Mouse (Mus musculus) heart, adult 2 months (tissue): ENCODE data around the gene Tex36. TPM values are rescaled to one million over a fixed set of nuclear protein-coding genes. Genes with fewer than 3 reads are reported as not detected.

Source experiments
- DNase-seq, 2 experiments: peaks; one replicate each; pipeline ENCODE4 v3.0.0; 2021
- H3K27ac ChIP-seq: fragments of 200-600 bp; 2 replicates; pipeline ENCODE4 v1.8.1; 2022
- H3K27me3 ChIP-seq: fragments of 200-500 bp; 2 replicates; pipeline ENCODE4 v1.6.1; 2012; ENCODE audit warnings: mild to moderate bottlenecking, low read length, inconsistent platforms, mixed read lengths; ENCODE audit not compliant: control insufficient read depth, insufficient read depth
- H3K36me3 ChIP-seq: fragments of 200-500 bp; 2 replicates; pipeline ENCODE4 v1.6.1; 2012; ENCODE audit warnings: low read length, inconsistent platforms; ENCODE audit not compliant: control insufficient read depth, insufficient read depth
- H3K4me1 ChIP-seq: fragments of 200-500 bp; 2 replicates; pipeline ENCODE4 v1.6.1; 2011; ENCODE audit warnings: low read length; ENCODE audit not compliant: control insufficient read depth, insufficient read depth
- H3K4me3 ChIP-seq: fragments of 200-600 bp; 2 replicates; pipeline ENCODE4 v1.8.1; 2022
- H3K79me2 ChIP-seq: fragments of 200-500 bp; replicated peaks from 2 replicates; pipeline ENCODE4 v1.6.1; 2012; ENCODE audit warnings: mild to moderate bottlenecking, inconsistent platforms, low read length, moderate library complexity, mixed read lengths; ENCODE audit not compliant: control insufficient read depth, insufficient read depth
- H3K9ac ChIP-seq: fragments of 200-500 bp; 2 replicates; pipeline ENCODE4 v1.6.1; 2012; ENCODE audit warnings: low read depth, mild to moderate bottlenecking, control low read depth, inconsistent platforms, low read length, mixed read lengths
- CTCF ChIP-seq: fragments of 200-600 bp; IDR thresholded peaks from 2 replicates; pipeline ENCODE4 v1.8.1; 2022; ENCODE audit warnings: antibody characterized with exemption, mild to moderate bottlenecking, moderate library complexity
- EP300 ChIP-seq: fragments of 200-500 bp; IDR thresholded peaks from 2 replicates; pipeline ENCODE4 v1.6.1; 2011; ENCODE audit warnings: low read depth, low read length, control low read depth; ENCODE audit not compliant: insufficient read depth
- POLR2A ChIP-seq: fragments of 200-500 bp; IDR thresholded peaks from 2 replicates; pipeline ENCODE4 v1.6.1; 2011; ENCODE audit warnings: mild to moderate bottlenecking, low read depth, low read length, control low read depth; ENCODE audit not compliant: insufficient read depth
- WGBS: fragments of 180-500 bp; shearing (Covaris S2); methylation state at CpG from one replicate; pipeline ENCODE4 v1.1.7; 2018; 5-methylcytosine and 5-hydroxymethylcytosine counted together
- intact Hi-C: fragments of 180-260 bp; cut with DNase I; formaldehyde crosslinking; loops from one replicate; pipeline ENCODE4 v1.15.1; 2025
- long read RNA-seq: library from polyadenylated mRNA; stranded (forward); transcript quantifications from one replicate; pipeline ENCODE4 v2.0.0, GENCODE M21; 2021
- polyA plus RNA-seq: library from polyadenylated mRNA; depleted of rRNA; stranded (reverse); fragments of >200 nt; gene quantifications from 2 replicates; pipeline ENCODE4 v1.2.3, GENCODE M21; 2012; rRNA removed
- total RNA-seq, 2 experiments: library from RNA; stranded (reverse); gene quantifications; 2 replicates each; pipeline ENCODE4 v1.2.3; 2021

The Tex36 gene
- not detected for total RNA-seq
- polyA plus RNA-seq: not detected in 2 replicates
- long read RNA-seq: 0 reads

DNA sequence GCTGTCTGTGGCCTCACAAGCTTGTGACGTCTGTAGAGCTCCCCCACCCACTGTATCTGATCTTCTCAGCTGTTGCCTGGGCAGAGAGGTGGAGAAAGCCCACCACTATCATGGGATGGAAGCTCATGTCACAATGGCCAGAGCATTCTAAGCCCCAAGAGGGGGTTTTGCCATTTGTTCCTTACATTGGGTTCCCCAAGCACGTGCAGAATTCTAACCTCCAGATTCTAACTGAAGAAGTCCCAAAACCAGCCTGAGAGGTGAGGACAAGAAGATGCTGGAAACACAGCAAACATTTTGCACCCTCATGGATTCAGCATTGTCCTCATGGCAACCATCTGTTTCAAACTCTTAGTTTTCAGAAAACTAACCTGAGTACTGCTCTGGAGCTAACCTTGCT lies at the start of gene Tex36:
Gene Tex36, minus strand, starts transcription at position 101 of the 400 bp plus-strand sequence.
- H3K27me3 ChIP-seq: no peaks in the 10 kb centered on the region
- no peaks in the 10 kb centered on the region for H3K36me3 ChIP-seq
- no peak within 1 kb of the TSS for H3K27ac ChIP-seq
- peaks cover 2% of the 10 kb centered on the region; the same call in 1 of the 2 replicates for H3K4me1 ChIP-seq
- no peak within 1 kb of the TSS for H3K4me3 ChIP-seq
- 54% methylated on average over 2 of the region's 2 CpGs for WGBS
- H3K79me2 ChIP-seq: no peaks in the 10 kb centered on the region
- TF ChIP-seq EP300 (no peak), CTCF (no peak), POLR2A (no peak)
- no peak for DNase-seq
- intact Hi-C loops: no loop called here
- no peak within 1 kb of the TSS for H3K9ac ChIP-seq

DNA sequence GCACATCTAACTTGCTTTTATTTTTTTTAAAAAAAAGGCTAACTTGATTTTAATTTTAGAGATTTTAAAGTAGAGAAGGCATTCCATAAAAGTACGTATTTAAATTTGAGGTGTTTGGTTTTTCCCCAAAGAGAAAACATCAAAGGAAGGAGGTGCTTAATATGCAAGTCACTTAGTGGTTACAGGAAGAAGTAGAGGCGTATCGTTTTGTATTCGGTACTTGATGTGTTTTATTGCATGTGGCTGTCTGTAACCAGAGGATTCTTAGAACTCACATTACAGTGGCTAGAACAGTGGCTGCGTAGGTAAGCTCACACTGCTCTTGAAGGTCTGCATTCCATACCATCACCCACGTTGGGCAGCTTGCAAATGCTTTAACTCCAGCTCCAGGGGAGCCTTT lies 43.8 kb upstream of the Tex36 start:
- 91% methylated on average over 6 of the region's 6 CpGs for WGBS
- Histone ChIP-seq H3K9ac (no peak overlapping the region), H3K4me1 (no peaks in the 10 kb centered on the region), H3K79me2 (no peaks in the 10 kb centered on the region), H3K4me3 (no peak overlapping the region), H3K27me3 (no peaks in the 10 kb centered on the region), H3K27ac (no peak overlapping the region), H3K36me3 (no peaks in the 10 kb centered on the region; the same call in 1 of the 2 replicates)
- intact Hi-C loops: no loop called here
- DNase-seq: no peak
- TF ChIP-seq CTCF (no peak), EP300 (no peak), POLR2A (no peak)

DNA sequence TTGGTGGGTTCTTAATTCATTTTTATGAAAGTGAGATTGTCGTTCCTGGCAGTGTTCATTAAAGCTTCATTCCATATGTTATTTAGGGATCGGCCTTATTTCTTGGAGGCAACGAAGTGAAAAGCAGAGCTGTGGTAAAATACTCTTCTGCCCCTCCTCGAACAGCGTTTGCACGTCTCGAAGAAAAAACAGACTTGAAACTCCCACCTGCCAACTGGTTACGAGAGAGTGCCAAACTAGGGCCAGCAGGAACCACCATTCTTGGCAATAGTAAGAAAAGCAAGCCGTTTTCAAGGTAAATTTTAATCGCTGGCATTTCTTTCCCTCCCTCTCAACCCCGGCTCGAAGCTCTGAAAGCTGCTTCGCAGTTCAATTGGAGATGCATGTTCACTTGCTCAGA lies 36.9 kb upstream of the Tex36 start:
- no peak overlapping the region for H3K9ac ChIP-seq
- no peak overlapping the region for H3K27ac ChIP-seq
- no peaks in the 10 kb centered on the region for H3K27me3 ChIP-seq
- TF ChIP-seq CTCF: no peak
- no peak for TF ChIP-seq EP300
- no peak for TF ChIP-seq POLR2A
- 89% methylated on average over 13 of the region's 13 CpGs for WGBS
- intact Hi-C loops: loop anchor here (5.0 to 10.0 kb wide), 3 partner anchors 68 to 607 kb away; partner anchors contain the start of genes Bccip, Ctbp2 and Fgfr2
- peaks cover 2% of the 10 kb centered on the region; the same call in 1 of the 2 replicates for H3K4me1 ChIP-seq
- H3K36me3 ChIP-seq: no peaks in the 10 kb centered on the region
- DNase-seq: no peak
- H3K4me3 ChIP-seq: no peak overlapping the region
- no peaks in the 10 kb centered on the region for H3K79me2 ChIP-seq

GRCm38 (mm10) chr7:133638306-133638705 lies 36.3 kb upstream of the Tex36 start:
- no peaks in the 10 kb centered on the region for H3K79me2 ChIP-seq
- intact Hi-C loops: loop anchor here (5.0 to 10.0 kb wide), 3 partner anchors 69 to 606 kb away; partner anchors contain the start of genes Bccip, Ctbp2 and Fgfr2
- H3K27me3 ChIP-seq: no peaks in the 10 kb centered on the region
- peak in 1 of 2 experiments; percentile 4 for DNase-seq
- peak overlapping the region; percentile 90 for H3K9ac ChIP-seq
- H3K4me3 ChIP-seq: peak overlapping the region; percentile 86
- H3K4me1 ChIP-seq: peaks cover 2% of the 10 kb centered on the region; the same call in 1 of the 2 replicates
- TF ChIP-seq POLR2A (no peak), EP300 (no peak), CTCF (no peak)
- H3K36me3 ChIP-seq: no peaks in the 10 kb centered on the region
- H3K27ac ChIP-seq: peak overlapping the region; percentile 83
- 3% methylated on average over 13 of the region's 13 CpGs for WGBS

DNA sequence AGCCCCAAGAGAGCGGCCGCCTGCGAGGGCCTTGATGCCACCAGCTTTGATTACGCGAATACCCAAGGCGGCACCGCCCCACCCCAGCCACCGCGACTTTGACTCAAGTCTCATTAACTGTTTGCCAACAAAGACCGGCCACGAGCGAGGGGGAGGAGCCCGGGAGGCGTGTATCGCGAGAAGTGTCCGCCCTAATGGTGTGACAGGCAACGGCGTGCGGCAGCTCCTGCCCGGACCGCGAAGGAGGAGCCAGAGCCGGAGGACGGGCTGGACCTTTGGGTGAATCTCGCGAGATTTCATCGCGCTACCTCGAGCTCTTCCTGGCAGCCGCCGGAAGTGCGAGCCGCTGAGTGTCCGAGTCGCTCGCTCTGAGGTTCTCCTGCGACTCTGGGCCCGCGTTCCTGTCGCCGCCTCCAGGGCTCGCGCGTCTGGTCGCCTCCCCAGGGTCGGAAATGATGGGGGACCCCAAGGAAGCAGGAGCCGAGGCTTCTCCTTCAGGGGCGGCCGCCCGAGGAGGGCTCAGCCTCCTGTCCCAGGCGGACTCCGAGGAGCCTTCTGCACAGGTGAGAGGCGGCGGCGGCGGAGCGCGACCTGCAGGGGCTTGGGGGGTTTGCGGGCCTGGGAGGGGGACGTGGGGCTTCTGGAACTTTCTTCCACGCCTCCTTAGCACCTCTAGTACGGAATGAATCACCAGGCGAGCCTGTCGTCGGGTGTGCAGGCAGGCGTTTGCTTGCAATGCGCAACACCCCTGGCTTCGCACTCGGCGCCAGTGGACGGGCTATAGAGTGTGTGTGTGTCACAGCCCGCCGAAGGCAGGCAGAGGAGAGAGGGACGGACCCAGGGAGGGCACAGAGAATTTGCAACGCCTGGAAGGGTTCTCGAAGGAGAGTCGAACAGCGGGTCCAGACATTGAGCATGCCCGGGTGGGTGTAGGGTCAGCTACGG lies 35.7 kb upstream of the Tex36 start, which contains the start of gene Edrf1:
Gene Edrf1, plus strand, starts transcription at position 183 of the 945 bp plus-strand sequence.
- H3K36me3 ChIP-seq: no peaks in the 10 kb centered on the region
- H3K4me1 ChIP-seq: peaks cover 2% of the 10 kb centered on the region; the same call in 1 of the 2 replicates
- intact Hi-C loops: loop anchor here (5.0 to 10.0 kb wide), 3 partner anchors 70 to 605 kb away; partner anchors contain the start of genes Bccip, Ctbp2 and Fgfr2
- DNase-seq: peak; percentile 96 to 99
- H3K27me3 ChIP-seq: no peaks in the 10 kb centered on the region
- TF ChIP-seq CTCF (no peak), POLR2A (peak; percentile 89)
- H3K79me2 ChIP-seq: no peaks in the 10 kb centered on the region
- under 1% methylated on average over 81 of the region's 81 CpGs for WGBS
- H3K27ac ChIP-seq: peak within 1 kb of the TSS; percentile 83
- H3K9ac ChIP-seq: peak within 1 kb of the TSS; percentile 90
- H3K4me3 ChIP-seq: peak within 1 kb of the TSS; percentile 86
